Mouse (Mus musculus) liver, embryonic 12.5 days (tissue): Measurements from ENCODE around the gene 0610010K14Rik. TPM values are rescaled to one million over a fixed set of nuclear protein-coding genes. Genes with fewer than 3 reads are reported as not detected.

Experiments used
- ATAC-seq: fragments of 200-750 bp; cut with Nextera tagmentation; 2 replicates; pipeline ENCODE4 v1.8.0; 2017; ENCODE audit warnings: moderate number of reproducible peaks, mild to moderate bottlenecking, moderate library complexity
- H3K27ac ChIP-seq: fragments of 300-500 bp; sonication (generic); 2 replicates; pipeline ENCODE4 v1.5.1; 2016; ENCODE audit warnings: mild to moderate bottlenecking
- H3K27me3 ChIP-seq: fragments of 300-500 bp; sonication (generic); replicated peaks from 2 replicates; pipeline ENCODE4 v1.6.1; 2016; ENCODE audit warnings: mild to moderate bottlenecking, moderate library complexity
- H3K36me3 ChIP-seq: fragments of 300-500 bp; sonication (generic); 2 replicates; pipeline ENCODE4 v1.6.1; 2016; ENCODE audit warnings: mild to moderate bottlenecking, moderate library complexity
- H3K4me1 ChIP-seq: fragments of 300-500 bp; sonication (generic); 2 replicates; pipeline ENCODE4 v1.6.1; 2016
- H3K4me2 ChIP-seq: fragments of 300-500 bp; sonication (generic); 2 replicates; pipeline ENCODE4 v1.6.1; 2016; ENCODE audit warnings: mild to moderate bottlenecking, moderate library complexity
- H3K4me3 ChIP-seq: fragments of 300-500 bp; sonication (generic); 2 replicates; pipeline ENCODE4 v1.5.1; 2016; ENCODE audit warnings: mild to moderate bottlenecking, moderate library complexity
- H3K9ac ChIP-seq: fragments of 300-500 bp; sonication (generic); 2 replicates; pipeline ENCODE4 v1.6.1; 2016; ENCODE audit warnings: mild to moderate bottlenecking, moderate library complexity
- H3K9me3 ChIP-seq: fragments of 300-500 bp; sonication (generic); replicated peaks from 2 replicates; pipeline ENCODE4 v1.6.1; 2016; ENCODE audit warnings: mild to moderate bottlenecking, moderate library complexity
- WGBS: fragments of 180-500 bp; shearing (Covaris S2); methylation state at CpG from one replicate; pipeline ENCODE4 v1.1.7; 2016; ENCODE audit not compliant: insufficient replicate concordance; 5-methylcytosine and 5-hydroxymethylcytosine counted together
- polyA plus RNA-seq: library from polyadenylated mRNA; unstranded; fragments of >200 nt; fragmentation: Nextera tagmentation; extraction: Ambion mirVana; gene quantifications from 2 replicates; pipeline ENCODE4 v1.2.1, GENCODE M21; 2016

The 0610010K14Rik gene
- polyA plus RNA-seq, 1 experiment from 2014 or later = 104 TPM

- peaks cover 18% of the 10 kb centered on the region for H3K36me3 ChIP-seq
These were observed 4.7 kb downstream of the 0610010K14Rik start for GRCm38 (mm10) chr11:70233016-70233415.

GRCm38 (mm10) chr11:70232546-70232945 is 5.2 kb downstream of the 0610010K14Rik start:
- Histone ChIP-seq H3K4me2 (peak overlapping the region; percentile 56), H3K9me3 (no peaks in the 10 kb centered on the region), H3K27ac (no peak overlapping the region), H3K36me3 (peaks cover 18% of the 10 kb centered on the region), H3K4me1 (peaks cover 87% of the 10 kb centered on the region), H3K9ac (peak overlapping the region; percentile 48; the same call in 1 of the 2 replicates), H3K27me3 (peaks cover 29% of the 10 kb centered on the region), H3K4me3 (peak overlapping the region; percentile 35)
- 31% methylated on average over 9 of the region's 10 CpGs for WGBS
- no peak for ATAC-seq

More at GRCm38 (mm10) chr11:70233016-70233415, 4.7 kb downstream of the 0610010K14Rik start:
- 0 out of 2 replicates have a peak overlapping the region, but pooled peaks have one; percentile 35 for H3K4me3 ChIP-seq
- H3K9ac ChIP-seq = no peak overlapping the region
- peaks cover 82% of the 10 kb centered on the region for H3K4me1 ChIP-seq
- H3K27ac ChIP-seq = no peak overlapping the region
- WGBS = 56% methylated on average over 8 of the region's 8 CpGs
- H3K4me2 ChIP-seq = peak overlapping the region; percentile 56
- H3K9me3 ChIP-seq = no peaks in the 10 kb centered on the region
- ATAC-seq = no peak
- H3K27me3 ChIP-seq = peaks cover 24% of the 10 kb centered on the region

- peak overlapping the region; percentile 50 for H3K4me3 ChIP-seq
- ATAC-seq = peak; percentile 57
- H3K4me2 ChIP-seq = peak overlapping the region; percentile 81
- peaks cover 9% of the 10 kb centered on the region for H3K36me3 ChIP-seq
- peak overlapping the region; percentile 60 for H3K9ac ChIP-seq
- peaks cover 90% of the 10 kb centered on the region for H3K4me1 ChIP-seq
- no peaks in the 10 kb centered on the region for H3K9me3 ChIP-seq
- H3K27ac ChIP-seq = no peak overlapping the region
- WGBS = under 1% methylated on average over 31 of the region's 32 CpGs
- H3K27me3 ChIP-seq = peaks cover 50% of the 10 kb centered on the region
These were observed 7.4 kb downstream of the 0610010K14Rik start for GRCm38 (mm10) chr11:70230239-70230727.

GRCm38 (mm10) chr11:70229260-70230010 is 8.3 kb downstream of the 0610010K14Rik start, which contains the start of gene Bcl6b:
Bcl6b (minus strand) TSS chr11:70229798.
- ATAC-seq = no peak
- H3K4me3 ChIP-seq = peak within 1 kb of the TSS; percentile 50
- peak within 1 kb of the TSS; percentile 70 for H3K27ac ChIP-seq
- no peaks in the 10 kb centered on the region for H3K9me3 ChIP-seq
- peaks cover under 1% of the 10 kb centered on the region; the same call in 1 of the 2 replicates for H3K36me3 ChIP-seq
- H3K4me2 ChIP-seq = peak within 1 kb of the TSS; percentile 81
- 2% methylated on average over 39 of the region's 39 CpGs for WGBS
- peaks cover 90% of the 10 kb centered on the region for H3K4me1 ChIP-seq
- peaks cover 50% of the 10 kb centered on the region for H3K27me3 ChIP-seq
- H3K9ac ChIP-seq = peak within 1 kb of the TSS; percentile 60

- Histone ChIP-seq H3K4me3 (peak overlapping the region; percentile 50), H3K4me1 (peaks cover 90% of the 10 kb centered on the region), H3K36me3 (no peaks in the 10 kb centered on the region), H3K4me2 (peak overlapping the region; percentile 81), H3K27me3 (peaks cover 50% of the 10 kb centered on the region), H3K9ac (peak overlapping the region; percentile 60), H3K9me3 (no peaks in the 10 kb centered on the region), H3K27ac (peak overlapping the region; percentile 70)
- ATAC-seq = peak; percentile 82
- 2% methylated on average over 19 of the region's 19 CpGs for WGBS
These were observed 8.9 kb downstream of the 0610010K14Rik start for GRCm38 (mm10) chr11:70228828-70229227.

- H3K9me3 ChIP-seq = no peaks in the 10 kb centered on the region
- H3K4me2 ChIP-seq = peak overlapping the region; percentile 81
- peaks cover 50% of the 10 kb centered on the region for H3K27me3 ChIP-seq
- no peak overlapping the region for H3K9ac ChIP-seq
- ATAC-seq = no peak
- H3K4me1 ChIP-seq = peaks cover 89% of the 10 kb centered on the region
- 63% methylated on average over 4 of the region's 4 CpGs for WGBS
- H3K4me3 ChIP-seq = peak overlapping the region; percentile 50; the same call in 1 of the 2 replicates
- no peaks in the 10 kb centered on the region for H3K36me3 ChIP-seq
- 0 out of 2 replicates have a peak overlapping the region, but pooled peaks have one; percentile 70 for H3K27ac ChIP-seq
These were observed 10.0 kb downstream of the 0610010K14Rik start for GRCm38 (mm10) chr11:70227661-70228245.

GRCm38 (mm10) chr11:70227126-70227525 is 10.6 kb downstream of the 0610010K14Rik start:
- Histone ChIP-seq H3K36me3 (no peaks in the 10 kb centered on the region), H3K4me1 (peaks cover 89% of the 10 kb centered on the region), H3K9me3 (no peaks in the 10 kb centered on the region), H3K27me3 (peaks cover 50% of the 10 kb centered on the region), H3K4me2 (peak overlapping the region; percentile 81), H3K4me3 (peak overlapping the region; percentile 31), H3K27ac (peak overlapping the region; percentile 59), H3K9ac (peak overlapping the region; percentile 12)
- ATAC-seq = no peak
- WGBS = 32% methylated on average over 5 of the region's 5 CpGs

- no peaks in the 10 kb centered on the region for H3K36me3 ChIP-seq
- peak overlapping the region; percentile 12 for H3K9ac ChIP-seq
- peak overlapping the region; percentile 59; the same call in 1 of the 2 replicates for H3K27ac ChIP-seq
- WGBS = 36% methylated on average over 18 of the region's 18 CpGs
- H3K4me3 ChIP-seq = peak overlapping the region; percentile 31
- no peak for ATAC-seq
- peak overlapping the region; percentile 81 for H3K4me2 ChIP-seq
- H3K27me3 ChIP-seq = peaks cover 50% of the 10 kb centered on the region
- H3K4me1 ChIP-seq = peaks cover 93% of the 10 kb centered on the region
- no peaks in the 10 kb centered on the region for H3K9me3 ChIP-seq
These were observed 11.2 kb downstream of the 0610010K14Rik start for GRCm38 (mm10) chr11:70226602-70226890.

GRCm38 (mm10) chr11:70225798-70226601 is 11.7 kb downstream of the 0610010K14Rik start:
- WGBS = 44% methylated on average over 27 of the region's 27 CpGs
- peak overlapping the region; percentile 12 for H3K9ac ChIP-seq
- no peaks in the 10 kb centered on the region for H3K9me3 ChIP-seq
- no peak overlapping the region for H3K27ac ChIP-seq
- H3K36me3 ChIP-seq = no peaks in the 10 kb centered on the region
- H3K4me2 ChIP-seq = peak overlapping the region; percentile 81
- no peak for ATAC-seq
- peaks cover 50% of the 10 kb centered on the region for H3K27me3 ChIP-seq
- peaks cover 93% of the 10 kb centered on the region for H3K4me1 ChIP-seq
- H3K4me3 ChIP-seq = peak overlapping the region; percentile 31

GRCm38 (mm10) chr11:70223724-70224123 is 14.0 kb downstream of the 0610010K14Rik start:
- Histone ChIP-seq H3K27ac (peak overlapping the region; percentile 53), H3K9me3 (no peaks in the 10 kb centered on the region), H3K4me1 (peaks cover 87% of the 10 kb centered on the region), H3K9ac (0 out of 2 replicates have a peak overlapping the region, but pooled peaks have one; percentile 8), H3K4me3 (no peak overlapping the region), H3K4me2 (peak overlapping the region; percentile 24), H3K36me3 (peaks cover under 1% of the 10 kb centered on the region; the same call in 1 of the 2 replicates), H3K27me3 (peaks cover 34% of the 10 kb centered on the region)
- 44% methylated on average over 9 of the region's 9 CpGs for WGBS
- ATAC-seq = no peak
